Mouse (Mus musculus) MEL (cell line): ENCODE data around the gene Prss56. TPM values are rescaled to one million over a fixed set of nuclear protein-coding genes. Genes with fewer than 3 reads are reported as not detected.

Experiments used
- DNase-seq: peaks from one replicate; pipeline ENCODE4 v3.0.0; 2011; ENCODE audit warnings: low read depth, low spot score
- H3K27ac ChIP-seq: 2 replicates; pipeline ENCODE4 v1.5.1; 2012; ENCODE audit warnings: low read depth, mild to moderate bottlenecking, control low read depth, low read length, moderate library complexity; ENCODE audit not compliant: control insufficient read depth
- H3K27me3 ChIP-seq, 2 experiments: fragments of 150-350 bp in 1 of 2; sonication (generic) in 1 of 2; 2 replicates each; pipeline ENCODE4 v1.6.1; 2012; ENCODE audit warnings: low read length in 2 of 2, mild to moderate bottlenecking in 2 of 2, improper control_type of control experiment in 1 of 2, moderate library complexity in 1 of 2; ENCODE audit not compliant: insufficient read depth in 2 of 2, control insufficient read depth in 1 of 2
- H3K36me3 ChIP-seq, 2 experiments: 2 replicates each; pipeline ENCODE4 v1.6.1; 2012 to 2014; ENCODE audit warnings: low read length in 2 of 2, improper control_type of control experiment in 1 of 2, inconsistent platforms in 1 of 2, mild to moderate bottlenecking in 1 of 2; ENCODE audit not compliant: insufficient read depth in 2 of 2, control insufficient read depth in 1 of 2
- H3K4me1 ChIP-seq, 2 experiments: fragments of 150-350 bp in 1 of 2; sonication (generic) in 1 of 2; 2 replicates each; pipeline ENCODE4 v1.6.1; 2012; ENCODE audit warnings: low read length in 2 of 2, improper control_type of control experiment in 1 of 2, mild to moderate bottlenecking in 1 of 2; ENCODE audit not compliant: insufficient read depth in 2 of 2, control insufficient read depth in 1 of 2
- H3K4me3 ChIP-seq, 2 experiments: fragments of 150-350 bp in 1 of 2; sonication (generic) in 1 of 2; 2 replicates each; pipeline ENCODE4 v1.5.1; 2012; ENCODE audit warnings: low read depth in 2 of 2, low read length in 2 of 2, mild to moderate bottlenecking in 2 of 2, moderate library complexity in 2 of 2, control low read depth in 1 of 2, improper control_type of control experiment in 1 of 2; ENCODE audit not compliant: control insufficient read depth in 1 of 2, insufficient read depth in 1 of 2
- H3K79me2 ChIP-seq: 2 replicates; pipeline ENCODE4 v1.6.1; 2012; ENCODE audit warnings: mild to moderate bottlenecking, low read length, moderate library complexity; ENCODE audit not compliant: control insufficient read depth, poor library complexity, insufficient read depth
- H3K9ac ChIP-seq: 2 replicates; pipeline ENCODE4 v1.6.1; 2012; ENCODE audit warnings: low read depth, mild to moderate bottlenecking, control low read depth, low read length, moderate library complexity; ENCODE audit not compliant: control insufficient read depth, poor library complexity, severe bottlenecking
- H3K9me3 ChIP-seq: fragments of 150-350 bp; sonication (generic); replicated peaks from 2 replicates; pipeline ENCODE4 v1.6.1; 2012; ENCODE audit warnings: mild to moderate bottlenecking, low read length, improper control_type of control experiment, moderate library complexity; ENCODE audit not compliant: insufficient read depth
- BHLHE40 ChIP-seq: IDR thresholded peaks from 2 replicates; pipeline ENCODE4 v1.6.1; 2012; ENCODE audit warnings: low read depth, mild to moderate bottlenecking, inconsistent platforms, low read length, improper control_type of control experiment, borderline replicate concordance
- CHD1 ChIP-seq: IDR thresholded peaks from 2 replicates; pipeline ENCODE4 v1.6.1; 2012; ENCODE audit warnings: low read depth, mild to moderate bottlenecking, inconsistent platforms, low read length, improper control_type of control experiment
- CHD2 ChIP-seq: IDR thresholded peaks from 2 replicates; pipeline ENCODE4 v1.6.1; 2011; ENCODE audit warnings: low read length, improper control_type of control experiment
- CTCF ChIP-seq, 3 experiments: IDR thresholded peaks in 2 of 3; conservative IDR thresholded peaks in 1 of 3; 2 replicates each; pipeline ENCODE4 v1.5.1; 2011 to 2012; ENCODE audit warnings: low read length in 3 of 3, low read depth in 2 of 3, mild to moderate bottlenecking in 2 of 3, improper control_type of control experiment in 1 of 3, inconsistent platforms in 1 of 3, mixed read lengths in 1 of 3, moderate library complexity in 1 of 3; ENCODE audit not compliant: control insufficient read depth in 1 of 3, insufficient read depth in 1 of 3, poor library complexity in 1 of 3, severe bottlenecking in 1 of 3
- E2F4 ChIP-seq: IDR thresholded peaks from 2 replicates; pipeline ENCODE4 v1.6.1; 2011; ENCODE audit warnings: low read depth, low read length, improper control_type of control experiment, borderline replicate concordance
- ELF1 ChIP-seq: IDR thresholded peaks from 2 replicates; pipeline ENCODE4 v1.6.1; 2014; ENCODE audit warnings: low read depth, mild to moderate bottlenecking, inconsistent platforms, low read length, improper control_type of control experiment, moderate library complexity
- EP300 ChIP-seq, 2 experiments: IDR thresholded peaks; 2 replicates each; pipeline ENCODE4 v1.6.1; 2011; ENCODE audit warnings: improper control_type of control experiment in 2 of 2, low read length in 2 of 2, low read depth in 1 of 2, mild to moderate bottlenecking in 1 of 2
- ETS1 ChIP-seq: IDR thresholded peaks from 2 replicates; pipeline ENCODE4 v1.6.1; 2012; ENCODE audit warnings: low read depth, mild to moderate bottlenecking, inconsistent platforms, low read length, improper control_type of control experiment, moderate library complexity
- GABPA ChIP-seq: IDR thresholded peaks from 2 replicates; pipeline ENCODE4 v1.6.1; 2012; ENCODE audit warnings: low read depth, mild to moderate bottlenecking, inconsistent platforms, low read length, improper control_type of control experiment, moderate library complexity
- KAT2A ChIP-seq: conservative IDR thresholded peaks from 2 replicates; pipeline ENCODE4 v1.6.1; 2012; ENCODE audit warnings: low read depth, low read length, improper control_type of control experiment, inconsistent platforms
- MEF2A ChIP-seq: IDR thresholded peaks from 2 replicates; pipeline ENCODE4 v1.6.1; 2014; ENCODE audit warnings: low read depth, mild to moderate bottlenecking, inconsistent platforms, low read length, improper control_type of control experiment; ENCODE audit not compliant: poor library complexity, insufficient replicate concordance, severe bottlenecking; ENCODE audit errors: extremely low read depth
- MXI1 ChIP-seq: IDR thresholded peaks from 2 replicates; pipeline ENCODE4 v1.6.1; 2011; ENCODE audit warnings: mild to moderate bottlenecking, low read depth, low read length, improper control_type of control experiment
- MYB ChIP-seq: IDR thresholded peaks from 2 replicates; pipeline ENCODE4 v1.6.1; 2011; ENCODE audit warnings: mild to moderate bottlenecking, low read depth, low read length, improper control_type of control experiment
- MYC ChIP-seq: IDR thresholded peaks from 2 replicates; pipeline ENCODE4 v1.6.1; 2011; ENCODE audit warnings: low read depth, mild to moderate bottlenecking, low read length, improper control_type of control experiment, moderate library complexity
- NELFE ChIP-seq: IDR thresholded peaks from 2 replicates; pipeline ENCODE4 v1.6.1; 2011; ENCODE audit warnings: low read depth, low read length, improper control_type of control experiment
- NRF1 ChIP-seq: IDR thresholded peaks from 2 replicates; pipeline ENCODE4 v1.6.1; 2014; ENCODE audit warnings: low read depth, mild to moderate bottlenecking, inconsistent platforms, low read length, improper control_type of control experiment, moderate library complexity; ENCODE audit not compliant: poor library complexity, insufficient read depth, severe bottlenecking
- POLR2AphosphoS5 ChIP-seq: IDR thresholded peaks from 2 replicates; pipeline ENCODE4 v1.6.1; 2012; ENCODE audit warnings: low read depth, borderline replicate concordance, mild to moderate bottlenecking, inconsistent platforms, low read length, moderate library complexity, mixed read lengths
- RAD21 ChIP-seq: IDR thresholded peaks from 2 replicates; pipeline ENCODE4 v1.6.1; 2011; ENCODE audit warnings: mild to moderate bottlenecking, low read depth, low read length, improper control_type of control experiment
- SMC3 ChIP-seq: IDR thresholded peaks from 2 replicates; pipeline ENCODE4 v1.6.1; 2011; ENCODE audit warnings: low read depth, low read length, improper control_type of control experiment
- TAL1 ChIP-seq: IDR thresholded peaks from 2 replicates; pipeline ENCODE4 v1.6.1; 2012; ENCODE audit warnings: mild to moderate bottlenecking, inconsistent platforms, low read length, moderate library complexity, mixed read lengths
- TBP ChIP-seq: IDR thresholded peaks from 2 replicates; pipeline ENCODE4 v1.8.0; 2011; ENCODE audit warnings: low read depth, low read length, improper control_type of control experiment
- USF1 ChIP-seq: IDR thresholded peaks from 2 replicates; pipeline ENCODE4 v1.6.1; 2014; ENCODE audit warnings: low read depth, mild to moderate bottlenecking, inconsistent platforms, low read length, improper control_type of control experiment, moderate library complexity
- ZC3H11A ChIP-seq: IDR thresholded peaks from 2 replicates; pipeline ENCODE4 v1.6.1; 2012; ENCODE audit warnings: low read depth, mild to moderate bottlenecking, inconsistent platforms, low read length, improper control_type of control experiment
- polyA plus RNA-seq, 2 experiments: library from polyadenylated mRNA; stranded (reverse) in 1 of 2; unstranded in 1 of 2; fragments of >175 nt in 1 of 2; fragments of >200 nt in 1 of 2; gene quantifications; 2 replicates each; pipeline versions ENCODE4 v1.2.1 to v1.2.4; 2012; ENCODE audit warnings: low replicate concordance in 2 of 2, low read depth in 1 of 2; ENCODE audit not compliant: insufficient read length in 2 of 2, insufficient read depth in 1 of 2, missing spikeins in 1 of 2
- total RNA-seq: library from RNA; depleted of rRNA; stranded (reverse); fragments of 300-350 nt; gene quantifications from 2 replicates; pipeline ENCODE4 v1.2.3, GENCODE M21; 2012

Prss56 gene
- total and polyA plus RNA-seq, 3 experiments = 0.08 TPM; not detected in 2

DNA sequence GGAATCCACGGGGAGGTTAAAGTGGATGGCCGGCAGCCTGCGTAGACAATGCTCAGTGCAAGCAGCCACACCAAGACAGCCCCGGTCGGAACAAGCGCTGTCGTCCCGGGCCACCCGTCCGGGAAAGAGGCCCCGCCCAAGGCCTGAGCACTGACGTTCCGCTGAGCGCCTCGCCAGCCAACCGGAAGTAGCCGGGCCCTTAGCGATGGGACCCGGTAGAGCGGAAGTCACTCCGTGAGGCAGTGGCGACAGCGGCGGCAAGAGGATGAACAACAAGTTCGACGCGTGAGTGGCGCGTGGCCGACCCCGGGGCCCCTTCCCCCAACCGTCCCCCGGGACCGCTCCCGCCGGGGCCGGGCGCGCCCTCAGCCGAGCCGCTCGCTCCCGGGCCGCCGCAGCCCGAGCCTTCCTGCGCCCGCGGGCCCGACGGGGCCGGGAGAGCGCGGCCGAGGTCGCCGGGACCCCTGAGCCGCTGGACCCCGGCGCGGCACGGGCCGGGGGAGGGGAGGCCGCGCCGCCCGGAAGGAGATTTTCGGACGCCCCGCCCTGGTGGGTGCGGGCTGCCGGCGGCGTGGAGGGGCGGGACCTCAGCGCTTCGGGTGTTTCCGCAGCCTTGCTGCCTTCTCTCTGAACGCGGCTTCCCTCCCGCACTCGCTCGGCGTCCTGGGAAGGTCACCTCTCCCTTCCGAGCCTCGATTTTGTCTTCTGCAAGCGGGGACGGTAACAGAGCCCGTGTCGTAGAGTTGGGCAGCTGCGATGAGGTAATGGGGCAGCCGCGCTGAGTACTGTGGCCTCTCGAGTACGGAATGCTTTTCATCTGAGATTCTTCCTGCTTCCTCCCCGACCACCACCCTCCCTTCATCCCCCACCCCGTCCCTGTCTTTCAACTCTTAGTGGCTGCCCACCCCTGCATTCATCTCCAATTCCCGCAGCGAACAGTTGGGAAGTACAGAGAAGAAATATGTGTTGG lies 30.9 kb downstream of the Prss56 start, which contains the start of gene Eif4e2 (continued):
- TF ChIP-seq KAT2A (peak; percentile 69), ZC3H11A (no peak), CHD1 (no peak), POLR2AphosphoS5 (no peak), RAD21 (no peak), NELFE (peak; percentile 95), NRF1 (no peak), MEF2A (no peak), SMC3 (no peak), GABPA (no peak), TAL1 (no peak), CTCF (IDR thresholded peaks at IDR 0.05 in 2 of 3, conservative IDR thresholded peaks at IDR 0.05 in 1 of 3; ENCODE audit: control insufficient read depth in 1 of 3, insufficient read depth in 1 of 3, low read depth in 2 of 3, low read length in 3 of 3, poor library complexity in 1 of 3, severe bottlenecking in 1 of 3) (no peak), E2F4 (no peak; the same call in 1 of the 2 replicates), BHLHE40 (peak; percentile 50; the same call in 1 of the 2 replicates), EP300 (IDR thresholded peaks at IDR 0.05; ENCODE audit: low read depth in 1 of 2, low read length in 2 of 2) (no peak; a peak in 1 of 4 replicates), MYB (no peak), USF1 (no peak; the same call in 1 of the 2 replicates), ELF1 (peak; percentile 89), ETS1 (peak; percentile 46; the same call in 1 of the 2 replicates), TBP (peak; percentile 87)
- TF ChIP-seq, all 39 proteins: peak for 18

GRCm38 (mm10) chr1:87214748-87215147 lies 31.6 kb downstream of the Prss56 start:
- TF ChIP-seq MYC (no peak), RAD21 (no peak), KAT2A (no peak), CHD2 (no peak), MXI1 (0 out of 2 replicates have a peak, but pooled peaks have one; percentile 9), E2F4 (no peak), GABPA (no peak), ZC3H11A (no peak), POLR2AphosphoS5 (no peak)
- Histone ChIP-seq H3K4me3 (peak overlapping the region; percentile 84 to 85), H3K9me3 (no peaks in the 10 kb centered on the region), H3K9ac (peak overlapping the region; percentile 98), H3K27me3 (no peaks in the 10 kb centered on the region), H3K27ac (no peak overlapping the region), H3K36me3 (peaks cover 10 to 30% of the 10 kb centered on the region in 2 experiments), H3K4me1 (peaks cover 7 to 24% of the 10 kb centered on the region in 2 experiments; a peak in 3 of 4 replicates), H3K79me2 (peaks cover 51% of the 10 kb centered on the region)
- DNase-seq = peak; percentile 36
